Mouse (Mus musculus) fibroblast of lung, adult 2 months (primary cell): Measurements from ENCODE around the gene C1ql2.

Source experiments
- DNase-seq: peaks from one replicate; pipeline ENCODE4 v3.0.0-alpha.2; 2011; ENCODE audit warnings: low read depth

Gene C1ql2

GRCm38 (mm10) chr1:120340419-120341171, at the start of gene C1ql2:
TSS of gene C1ql2 (plus strand) at chr1:120340582.
- no peak for DNase-seq

DNA sequence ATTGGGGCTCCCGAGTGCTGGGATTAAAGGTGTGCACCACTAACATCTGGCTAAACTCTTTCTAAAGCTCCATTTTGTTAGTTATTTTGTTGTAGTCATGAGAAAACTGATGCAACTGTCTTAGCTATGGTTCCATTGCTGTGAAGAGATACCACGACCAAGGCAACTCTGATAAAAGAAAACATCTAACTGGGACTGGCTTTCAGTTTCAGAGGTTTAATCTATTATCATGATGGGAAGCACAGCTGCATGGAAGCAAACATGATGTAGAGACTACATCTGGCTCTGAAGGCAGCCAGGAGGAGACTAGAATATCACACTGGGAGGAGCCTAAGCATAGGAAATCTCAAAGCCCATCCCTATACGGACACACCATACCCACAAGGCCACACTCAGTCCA, 48.7 kb upstream of the C1ql2 start:
- DNase-seq, result no peak

DNA sequence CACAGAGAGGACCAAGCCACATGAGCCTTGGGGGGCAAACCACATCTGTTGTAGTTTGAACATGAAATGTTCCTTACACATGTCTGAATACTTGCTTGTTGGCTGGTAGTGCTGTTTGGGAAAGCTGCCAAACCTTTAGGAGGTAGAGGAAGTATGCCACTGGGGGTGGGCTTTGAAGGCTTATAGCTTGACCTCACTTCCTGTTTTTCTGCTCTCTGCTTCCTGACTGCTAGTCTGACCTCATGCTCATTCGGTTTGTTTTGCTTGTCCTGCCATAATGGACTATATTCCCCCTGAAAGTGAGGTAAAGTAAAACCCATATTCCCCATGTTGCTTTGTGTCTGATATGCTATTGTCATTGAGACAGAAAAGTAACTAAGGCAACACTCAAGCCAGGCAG, 46.6 kb upstream of the C1ql2 start:
- DNase-seq, result no peak

DNA sequence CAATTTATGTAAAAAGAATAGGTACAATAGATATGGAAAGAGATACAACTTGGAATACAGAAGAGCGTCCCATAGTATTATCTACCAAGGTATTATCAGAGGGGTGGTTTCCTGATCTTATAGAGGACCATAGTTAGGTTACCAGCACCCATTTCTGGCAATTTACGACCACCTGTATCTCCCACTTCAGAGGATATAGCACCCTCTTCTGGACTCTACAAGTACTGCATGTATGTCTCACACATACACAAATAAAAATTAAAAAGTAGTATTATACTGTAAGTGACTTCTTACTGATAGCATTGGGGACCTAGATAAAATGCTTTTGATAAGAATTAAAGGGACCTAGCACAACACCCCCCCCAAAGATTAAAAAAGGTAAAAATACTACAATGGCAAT, 43.4 kb upstream of the C1ql2 start:
- no peak for DNase-seq

- DNase-seq, result peak; percentile 5
These were observed 34.6 kb upstream of the C1ql2 start for GRCm38 (mm10) chr1:120305801-120306200.

DNA sequence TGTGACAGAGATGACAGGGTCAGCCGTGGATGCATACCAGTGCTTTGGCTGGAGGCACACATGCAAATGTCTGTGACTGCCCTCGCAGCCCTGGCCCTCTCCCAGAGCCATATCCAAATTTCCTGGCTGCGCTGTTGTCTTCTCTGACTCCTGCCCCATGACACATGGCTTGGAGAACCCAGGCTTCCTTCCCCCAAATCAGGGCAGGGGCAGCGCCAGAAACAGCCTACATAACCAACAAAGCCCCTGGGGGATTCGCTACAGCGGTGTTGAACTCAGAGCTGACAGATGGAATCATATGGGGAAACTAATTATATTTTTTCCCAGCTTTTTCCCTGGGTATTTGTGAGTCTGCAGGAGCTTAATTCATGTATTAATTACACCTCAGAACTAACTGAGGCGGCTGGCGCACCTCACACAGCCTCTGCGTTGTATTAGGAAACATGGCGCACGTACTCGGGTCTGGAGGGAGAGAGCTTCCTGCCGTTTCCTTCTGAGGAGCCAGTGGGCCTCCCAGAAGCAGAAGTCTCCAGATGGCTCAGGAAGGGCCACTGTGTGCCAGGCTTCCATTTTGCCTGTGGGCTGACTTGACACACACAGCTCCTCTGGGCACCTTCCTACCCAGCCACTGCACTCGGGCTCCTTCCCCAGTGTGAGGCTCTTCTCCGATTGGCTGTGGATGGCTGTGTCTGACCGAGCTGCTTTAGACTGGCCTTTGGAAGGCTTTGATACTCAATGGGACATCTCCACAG, 18.9 kb upstream of the C1ql2 start:
- DNase-seq, result no peak

DNA sequence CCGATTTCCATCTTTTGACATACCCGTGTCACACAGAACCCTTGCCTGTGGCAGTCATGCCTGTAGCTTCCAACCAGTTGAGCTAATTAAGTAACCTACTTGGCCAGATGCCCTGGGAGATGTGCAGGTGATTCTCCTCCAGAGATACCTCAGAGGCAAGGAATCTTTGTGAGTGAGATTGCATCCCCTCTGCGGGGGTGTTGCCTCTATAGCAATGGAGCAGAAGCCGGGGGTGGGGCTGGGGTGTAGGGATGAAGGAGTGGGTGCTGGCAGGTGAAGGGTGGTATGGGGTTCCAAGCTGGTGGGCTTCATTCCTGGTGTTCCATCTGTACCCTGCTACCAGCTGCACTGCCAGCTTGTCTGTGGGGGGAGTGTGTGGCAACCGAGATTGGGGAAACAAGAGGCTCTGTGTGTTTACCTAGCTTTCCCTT, 17.2 kb upstream of the C1ql2 start:
- no peak for DNase-seq

DNA sequence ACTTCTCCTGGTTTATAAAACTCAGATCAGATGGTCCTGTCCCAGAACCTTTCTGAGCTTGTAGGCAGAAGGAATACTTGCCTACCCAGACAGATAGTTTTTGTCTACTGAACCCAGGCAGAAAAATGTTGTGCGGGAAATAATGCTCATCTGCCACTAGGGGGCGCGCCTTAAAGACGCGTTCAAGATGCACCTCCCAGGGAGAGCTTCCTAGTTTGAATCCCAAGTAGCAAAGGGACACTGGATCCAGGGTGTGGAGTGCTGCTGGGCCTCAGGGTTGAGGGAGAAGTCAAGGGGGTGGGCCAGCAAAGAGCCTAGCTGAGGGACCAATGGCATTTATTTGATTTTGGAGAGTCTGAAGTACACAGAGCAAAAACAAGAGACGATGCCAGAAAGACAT, 12.7 kb upstream of the C1ql2 start:
- no peak for DNase-seq

DNA sequence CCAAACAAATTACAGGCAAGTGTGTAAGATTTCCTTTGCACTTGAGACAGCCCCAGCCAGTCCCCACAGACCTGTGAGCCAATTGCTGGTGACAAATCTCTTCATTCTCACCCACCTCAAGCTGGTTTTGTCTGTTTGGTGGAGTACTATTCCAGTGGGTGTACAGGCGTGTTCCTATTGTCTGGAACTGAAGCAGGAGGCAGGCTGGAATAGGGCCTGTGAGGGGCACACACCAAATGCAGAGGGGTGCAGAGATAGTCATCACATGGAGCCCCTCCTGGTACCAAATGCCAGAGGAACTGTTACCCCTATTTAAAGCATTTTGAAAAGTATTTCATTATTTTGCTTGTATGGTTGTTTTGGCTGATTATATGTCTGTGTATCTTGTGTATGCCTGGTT, 12.2 kb upstream of the C1ql2 start:
- DNase-seq, result no peak

DNA sequence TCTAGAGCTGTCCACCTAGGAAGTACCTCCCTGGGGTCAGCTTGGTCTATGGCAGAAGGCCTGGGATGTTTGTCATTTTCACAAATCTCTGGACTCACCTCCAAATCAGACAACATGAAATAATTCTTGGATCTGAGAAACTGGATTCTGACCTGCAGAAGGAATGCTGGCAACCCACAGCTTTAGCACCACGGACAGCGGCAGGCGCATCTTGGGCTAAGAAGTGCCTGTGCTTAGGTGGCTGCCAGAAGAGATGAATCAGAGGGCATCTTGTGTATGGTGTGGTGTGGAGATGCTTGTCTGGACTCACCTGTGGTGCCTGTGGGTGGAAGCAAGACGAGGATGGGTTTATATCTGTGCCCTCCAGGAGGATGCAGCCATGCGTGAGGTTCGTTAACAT, 8.5 kb upstream of the C1ql2 start:
- DNase-seq, result peak; percentile 11

GRCm38 (mm10) chr1:120337970-120338369, 2.4 kb upstream of the C1ql2 start:
- DNase-seq, result no peak

DNA sequence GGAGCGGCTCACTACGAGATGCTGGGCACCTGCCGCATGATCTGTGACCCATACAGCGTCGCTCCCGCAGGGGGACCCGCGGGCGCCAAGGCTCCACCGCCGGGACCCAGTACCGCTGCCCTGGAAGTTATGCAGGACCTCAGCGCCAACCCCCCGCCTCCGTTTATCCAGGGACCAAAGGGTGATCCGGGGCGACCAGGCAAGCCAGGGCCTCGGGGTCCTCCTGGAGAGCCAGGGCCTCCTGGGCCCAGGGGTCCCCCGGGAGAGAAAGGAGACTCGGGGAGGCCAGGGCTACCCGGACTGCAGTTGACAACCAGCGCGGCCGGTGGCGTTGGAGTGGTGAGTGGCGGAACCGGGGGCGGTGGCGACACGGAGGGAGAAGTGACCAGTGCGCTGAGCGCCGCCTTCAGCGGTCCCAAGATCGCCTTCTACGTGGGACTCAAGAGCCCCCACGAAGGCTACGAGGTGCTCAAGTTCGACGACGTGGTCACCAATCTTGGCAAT, 842 bp downstream of the C1ql2 start:
- DNase-seq, result no peak

DNA sequence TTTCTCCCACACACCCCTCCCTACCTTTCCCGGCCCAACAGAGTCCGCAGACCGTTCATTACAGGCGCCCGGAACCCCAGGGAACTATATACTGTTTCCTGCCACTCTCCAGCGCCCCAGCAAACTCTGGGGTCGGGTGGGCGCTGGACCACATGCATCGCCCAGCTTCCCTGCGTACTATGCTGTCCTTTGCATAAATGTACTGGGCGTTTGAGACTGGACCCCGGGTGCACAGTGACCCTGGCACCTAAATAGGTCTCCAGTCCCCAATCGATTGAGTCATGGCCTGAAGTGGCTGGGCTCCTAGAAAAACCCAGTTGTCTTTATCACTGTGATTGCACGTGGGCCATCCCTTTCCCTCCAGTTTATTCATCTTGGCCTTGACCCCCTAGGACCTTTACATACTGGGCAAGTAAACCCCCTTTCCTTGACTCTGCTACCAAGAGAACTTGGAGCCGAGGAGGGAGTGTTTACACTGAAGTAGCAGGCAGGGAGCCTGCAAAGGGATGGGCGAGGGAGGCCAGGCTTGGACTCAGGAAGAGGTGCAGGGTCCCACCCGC, 1.5 kb downstream of the C1ql2 start:
- no peak for DNase-seq

- DNase-seq, result no peak
These were observed 2.0 kb downstream of the C1ql2 start for GRCm38 (mm10) chr1:120342371-120342821.

- no peak for DNase-seq
These were observed 4.6 kb downstream of the C1ql2 start for GRCm38 (mm10) chr1:120345001-120345400.

GRCm38 (mm10) chr1:120354387-120354786, 14.0 kb downstream of the C1ql2 start:
- DNase-seq, result no peak

DNA sequence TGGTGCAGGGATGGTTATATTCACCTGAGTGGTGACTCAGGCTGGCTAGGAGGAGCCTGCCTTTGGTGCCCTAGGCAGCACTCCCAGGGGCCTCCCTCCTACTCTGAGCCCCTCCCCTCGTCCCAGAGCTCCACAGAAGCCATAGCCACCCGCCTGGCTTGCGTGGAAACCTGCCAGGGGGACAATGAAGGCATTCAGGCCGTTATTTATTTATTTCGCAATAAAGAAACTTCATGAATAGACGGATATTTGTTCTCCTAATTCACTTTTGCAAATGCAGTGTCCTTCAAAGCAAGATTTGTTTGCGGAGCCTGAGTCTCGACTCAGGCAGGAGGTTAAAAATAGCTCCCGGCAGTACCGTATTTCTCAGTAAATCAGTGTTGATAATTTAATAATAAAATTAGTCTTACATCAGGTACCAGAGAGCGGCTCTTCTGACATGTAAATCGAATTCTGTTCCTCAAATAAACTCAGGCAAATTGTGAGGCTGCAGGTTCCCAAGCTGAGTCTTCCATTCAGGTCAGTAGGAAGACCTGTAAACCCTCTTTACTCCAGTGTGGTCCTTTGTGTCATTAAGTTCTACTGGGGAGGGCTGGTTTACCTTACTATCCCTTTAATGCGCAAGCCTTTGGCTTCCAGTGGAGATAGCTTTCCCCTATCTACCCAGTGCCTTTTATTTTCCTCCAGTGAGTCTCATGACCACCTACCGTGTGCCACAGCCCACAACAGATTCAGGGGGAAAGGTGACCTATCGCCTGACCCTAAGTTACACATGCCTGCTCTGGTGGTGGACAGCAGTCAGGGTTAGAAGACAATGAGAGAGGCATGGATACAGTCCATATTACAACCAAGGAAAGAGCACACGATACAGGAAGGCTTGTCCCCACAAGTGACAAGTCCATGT, 17.2 kb downstream of the C1ql2 start:
- DNase-seq, result peak; percentile 75

GRCm38 (mm10) chr1:120363638-120364037, 23.3 kb downstream of the C1ql2 start:
- DNase-seq, result no peak

DNA sequence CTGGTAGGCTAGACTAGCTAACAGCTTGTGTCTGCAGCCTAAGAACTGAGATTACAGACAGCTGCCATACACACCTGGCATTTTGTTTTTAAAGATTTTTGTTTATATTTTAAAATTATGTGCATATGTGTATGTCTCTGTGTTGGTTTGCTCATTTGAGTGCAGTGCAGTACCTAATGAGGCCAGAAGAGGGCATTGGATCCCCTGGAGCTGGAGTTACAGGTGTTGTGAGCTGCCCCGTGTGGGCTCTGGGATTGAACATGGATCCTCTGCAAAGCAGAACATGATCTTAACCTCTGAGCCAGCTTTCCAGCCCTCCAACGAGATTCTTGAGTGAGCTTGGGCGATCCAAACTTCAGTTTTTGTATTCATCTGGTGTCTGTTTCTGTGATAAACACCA, 27.8 kb downstream of the C1ql2 start:
- DNase-seq, result no peak

DNA sequence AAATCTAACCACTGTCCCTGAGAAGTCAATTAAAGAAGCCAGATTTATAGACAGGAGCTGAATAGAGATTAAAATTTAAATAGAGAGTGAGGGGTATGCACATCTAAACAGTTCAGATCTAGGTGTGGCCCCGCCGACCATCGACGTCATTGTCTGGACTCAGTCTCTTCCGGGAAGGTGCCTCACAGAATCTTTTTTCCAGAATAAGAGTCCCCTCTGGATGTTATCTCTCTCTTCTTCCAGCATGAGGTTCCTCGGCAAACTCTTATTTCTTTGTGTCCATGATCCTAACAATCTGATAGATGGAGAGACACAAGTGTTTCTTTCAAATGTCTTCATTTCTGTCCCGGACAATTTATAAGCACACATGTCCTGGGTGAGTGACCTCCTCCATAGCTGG, 33.7 kb downstream of the C1ql2 start:
- no peak for DNase-seq

- DNase-seq, result no peak
These were observed 34.5 kb downstream of the C1ql2 start for GRCm38 (mm10) chr1:120374832-120375231.

DNA sequence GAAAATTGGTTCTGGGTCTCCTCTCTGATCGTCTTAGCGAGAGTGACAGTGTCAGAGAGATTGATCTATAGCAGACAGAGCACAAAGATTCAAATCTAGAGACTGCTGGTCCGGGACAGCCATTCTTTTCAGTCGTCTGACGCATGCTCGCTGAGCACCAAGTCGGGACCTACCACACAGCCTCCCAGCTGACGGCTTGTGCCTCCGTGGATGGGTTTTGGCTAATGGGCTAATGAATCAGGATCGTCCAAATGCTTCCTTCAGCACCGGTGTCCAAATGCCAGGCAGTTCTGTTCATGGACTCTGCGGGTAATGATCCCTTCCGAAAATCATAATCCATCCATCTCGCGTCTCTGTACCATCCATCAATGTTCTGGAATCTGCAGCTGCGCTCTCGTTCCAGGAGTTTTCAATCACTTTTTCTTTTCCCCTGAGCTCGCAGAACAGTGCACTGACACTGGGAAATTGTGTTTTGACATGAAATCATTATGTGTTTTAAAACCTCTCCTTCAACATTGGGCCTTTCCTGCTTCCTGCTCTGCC, 44.7 kb downstream of the C1ql2 start:
- DNase-seq, result no peak
